Mouse (Mus musculus) adrenal gland, postnatal 36 days (tissue): ENCODE data around the gene Slc17a5. TPM values are rescaled to one million over a fixed set of nuclear protein-coding genes. Genes with fewer than 3 reads are reported as not detected.

Experiments
- DNase-seq, 2 experiments: peaks; one replicate each; pipeline ENCODE4 v3.0.0; 2021; ENCODE audit warnings: mixed read lengths in 1 of 2
- long read RNA-seq, 2 experiments: library from polyadenylated mRNA; stranded (forward); transcript quantifications; one replicate each; pipeline ENCODE4 v2.0.0; 2021; ENCODE audit warnings: borderline sequencing depth in 2 of 2
- total RNA-seq, 2 experiments: library from RNA; stranded (reverse); gene quantifications; 2 replicates each; pipeline ENCODE4 v1.2.3; 2021

Slc17a5 gene
- total RNA-seq = 10 to 100 TPM in 1 of 2 experiments, 1 to 10 TPM in 1; 7.4 to 16.4 TPM
- long read RNA-seq, experiment 1, transcript Slc17a5-201 (11 exons, 3,236 nt) = major isoform, 14 of 19 reads
- long read RNA-seq, experiment 1, partial matches to known transcripts = 2 of 19 reads
- long read RNA-seq, experiment 1, other reads (novel, unspliced or antisense) = 2 of 19 reads
- long read RNA-seq, experiment 2, partial matches to known transcripts = 0 of 1 reads
- long read RNA-seq, experiment 2, other reads (novel, unspliced or antisense) = 0 of 1 reads

GRCm38 (mm10) chr9:78587914-78588313 lies at the start of gene Slc17a5:
Slc17a5 (minus strand) TSS chr9:78588041.
- peak; percentile 94 for DNase-seq

- peak; percentile 51 to 56 for DNase-seq
Observed at GRCm38 (mm10) chr9:78633976-78634375, 46.1 kb upstream of the Slc17a5 start.

- DNase-seq = no peak
Observed at GRCm38 (mm10) chr9:78631755-78632434, 44.1 kb upstream of the Slc17a5 start.

- DNase-seq = no peak
Observed at GRCm38 (mm10) chr9:78629991-78630390, 42.1 kb upstream of the Slc17a5 start.

- peak; percentile 20 to 47 for DNase-seq
Observed at GRCm38 (mm10) chr9:78623301-78623747, 35.5 kb upstream of the Slc17a5 start.

- no peak for DNase-seq
Observed at GRCm38 (mm10) chr9:78619285-78619684, 31.4 kb upstream of the Slc17a5 start.

GRCm38 (mm10) chr9:78615401-78616021 lies 27.7 kb upstream of the Slc17a5 start, which contains the start of gene Cd109:
Cd109 (plus strand) TSS chr9:78615546.
- peak; percentile 25 to 46 for DNase-seq

- DNase-seq = no peak
Observed at GRCm38 (mm10) chr9:78614201-78614600, 26.4 kb upstream of the Slc17a5 start.

GRCm38 (mm10) chr9:78601046-78601730 lies 13.3 kb upstream of the Slc17a5 start:
- DNase-seq = peak; percentile 36 to 65

- no peak for DNase-seq
Observed at GRCm38 (mm10) chr9:78599927-78600326, 12.1 kb upstream of the Slc17a5 start.

GRCm38 (mm10) chr9:78596834-78597233 lies 9.0 kb upstream of the Slc17a5 start:
- DNase-seq = peak; percentile 34 to 40

GRCm38 (mm10) chr9:78595769-78596555 lies 8.1 kb upstream of the Slc17a5 start:
- DNase-seq = no peak

GRCm38 (mm10) chr9:78595257-78595656 lies 7.4 kb upstream of the Slc17a5 start:
- DNase-seq = no peak

GRCm38 (mm10) chr9:78590471-78590870 lies 2.6 kb upstream of the Slc17a5 start:
- DNase-seq = no peak

GRCm38 (mm10) chr9:78588411-78589033 lies 681 bp upstream of the Slc17a5 start:
- peak; percentile 14 to 37 for DNase-seq

- peak; percentile 36 to 54 for DNase-seq
Observed at GRCm38 (mm10) chr9:78587218-78587883, 490 bp downstream of the Slc17a5 start.

- DNase-seq = no peak
Observed at GRCm38 (mm10) chr9:78579644-78580396, 8.0 kb downstream of the Slc17a5 start.

GRCm38 (mm10) chr9:78578824-78579223 lies 9.0 kb downstream of the Slc17a5 start:
- no peak for DNase-seq

GRCm38 (mm10) chr9:78576466-78576865 lies 11.4 kb downstream of the Slc17a5 start:
- DNase-seq = no peak

- no peak for DNase-seq
Observed at GRCm38 (mm10) chr9:78569934-78570333, 17.9 kb downstream of the Slc17a5 start.
